Mouse (Mus musculus): ENCODE measurements around the gene Trmt10c. TPM values are rescaled to one million over a fixed set of nuclear protein-coding genes. Genes with fewer than 3 reads are reported as not detected.

The Trmt10c gene
- polyA plus RNA-seq, 1 experiment from 2014 or later, result 28.6 TPM

- H3K4me1 ChIP-seq, result peaks cover 7% of the 10 kb centered on the region; the same call in 1 of the 2 replicates
- H3K27ac ChIP-seq, result no peak overlapping the region
- H3K27me3 ChIP-seq (replicated peaks), result no peaks in the 10 kb centered on the region
- peak overlapping the region; percentile 86 for H3K4me3 ChIP-seq
- ATAC-seq (ENCODE audit: low FRiP score, low read depth), result no peak
- H3K9me3 ChIP-seq, result no peaks in the 10 kb centered on the region
- H3K4me2 ChIP-seq (replicated peaks), result peak overlapping the region; percentile 55
- 71% methylated on average over 6 of the region's 6 CpGs for WGBS
- peaks cover 17% of the 10 kb centered on the region for H3K36me3 ChIP-seq
- peak overlapping the region; percentile 78; the same call in 1 of the 2 replicates for H3K9ac ChIP-seq
These were observed 1.1 kb downstream of the Trmt10c start for GRCm38 (mm10) chr16:56036501-56036900.

GRCm38 (mm10) chr16:56034566-56034965 is 3.1 kb downstream of the Trmt10c start:
- H3K4me2 ChIP-seq (replicated peaks), result no peak overlapping the region
- H3K4me1 ChIP-seq, result peaks cover 15% of the 10 kb centered on the region; the same call in 1 of the 2 replicates
- no peak overlapping the region for H3K4me3 ChIP-seq
- H3K9ac ChIP-seq, result no peak overlapping the region
- ATAC-seq (ENCODE audit: low FRiP score, low read depth), result no peak
- no peak overlapping the region for H3K27ac ChIP-seq
- H3K36me3 ChIP-seq, result peaks cover 17% of the 10 kb centered on the region
- 97% methylated on average over 6 of the region's 6 CpGs for WGBS
- H3K9me3 ChIP-seq, result no peaks in the 10 kb centered on the region
- no peaks in the 10 kb centered on the region for H3K27me3 ChIP-seq (replicated peaks)

- H3K9me3 ChIP-seq, result no peaks in the 10 kb centered on the region
- peak within 1 kb of the TSS; percentile 83 for H3K27ac ChIP-seq
- no peaks in the 10 kb centered on the region for H3K27me3 ChIP-seq (replicated peaks)
- H3K4me1 ChIP-seq, result peaks cover 17% of the 10 kb centered on the region
- WGBS, result under 1% methylated on average over 39 of the region's 39 CpGs
- peaks cover 20% of the 10 kb centered on the region for H3K36me3 ChIP-seq
- H3K4me3 ChIP-seq, result peak within 1 kb of the TSS; percentile 80
- peak within 1 kb of the TSS; percentile 66 for H3K4me2 ChIP-seq (replicated peaks)
- peak; percentile 99 for ATAC-seq (ENCODE audit: low FRiP score, low read depth)
- peak within 1 kb of the TSS; percentile 95 for H3K9ac ChIP-seq
These were observed 7.9 kb downstream of the Trmt10c start, which contains the start of gene Pcnp for GRCm38 (mm10) chr16:56029661-56030082. Gene Pcnp, minus strand, starts transcription at chr16:56029739.

GRCm38 (mm10) chr16:56028722-56029551 is 8.7 kb downstream of the Trmt10c start:
- H3K9me3 ChIP-seq, result no peaks in the 10 kb centered on the region
- under 1% methylated on average over 62 of the region's 62 CpGs for WGBS
- H3K4me1 ChIP-seq, result peaks cover 17% of the 10 kb centered on the region
- peak overlapping the region; percentile 83 for H3K27ac ChIP-seq
- peak overlapping the region; percentile 80 for H3K4me3 ChIP-seq
- peaks cover 15% of the 10 kb centered on the region for H3K36me3 ChIP-seq
- H3K4me2 ChIP-seq (replicated peaks), result peak overlapping the region; percentile 66
- peak; percentile 90 for ATAC-seq (ENCODE audit: low FRiP score, low read depth)
- H3K9ac ChIP-seq, result peak overlapping the region; percentile 95
- H3K27me3 ChIP-seq (replicated peaks), result no peaks in the 10 kb centered on the region

- no peaks in the 10 kb centered on the region for H3K9me3 ChIP-seq
- H3K27me3 ChIP-seq (replicated peaks), result no peaks in the 10 kb centered on the region
- peak overlapping the region; percentile 95 for H3K9ac ChIP-seq
- 53% methylated on average over 12 of the region's 12 CpGs for WGBS
- peaks cover 11% of the 10 kb centered on the region for H3K36me3 ChIP-seq
- peaks cover 17% of the 10 kb centered on the region for H3K4me1 ChIP-seq
- ATAC-seq (ENCODE audit: low FRiP score, low read depth), result no peak
- H3K27ac ChIP-seq, result no peak overlapping the region
- peak overlapping the region; percentile 66 for H3K4me2 ChIP-seq (replicated peaks)
- H3K4me3 ChIP-seq, result peak overlapping the region; percentile 80
These were observed 9.6 kb downstream of the Trmt10c start for GRCm38 (mm10) chr16:56027854-56028629.

GRCm38 (mm10) chr16:56019660-56020059 is 18.0 kb downstream of the Trmt10c start:
- H3K9me3 ChIP-seq, result no peaks in the 10 kb centered on the region
- peaks cover 42% of the 10 kb centered on the region for H3K36me3 ChIP-seq
- H3K4me2 ChIP-seq (replicated peaks), result no peak overlapping the region
- no peak overlapping the region for H3K9ac ChIP-seq
- no peak for ATAC-seq (ENCODE audit: low FRiP score, low read depth)
- H3K27ac ChIP-seq, result no peak overlapping the region
- no peaks in the 10 kb centered on the region for H3K27me3 ChIP-seq (replicated peaks)
- H3K4me1 ChIP-seq, result no peaks in the 10 kb centered on the region
- no peak overlapping the region for H3K4me3 ChIP-seq
- 92% methylated on average over 7 of the region's 7 CpGs for WGBS

GRCm38 (mm10) chr16:56014076-56014475 is 23.5 kb downstream of the Trmt10c start:
- WGBS, result 89% methylated on average over 7 of the region's 7 CpGs

GRCm38 (mm10) chr16:56012789-56013743 is 24.6 kb downstream of the Trmt10c start:
- Histone ChIP-seq H3K27ac (no peak overlapping the region), H3K4me1 (no peaks in the 10 kb centered on the region), H3K9me3 (no peaks in the 10 kb centered on the region), H3K27me3 (replicated peaks) (no peaks in the 10 kb centered on the region), H3K36me3 (peaks cover 25% of the 10 kb centered on the region), H3K9ac (no peak overlapping the region), H3K4me3 (no peak overlapping the region), H3K4me2 (replicated peaks) (no peak overlapping the region)
- ATAC-seq (ENCODE audit: low FRiP score, low read depth), result no peak
- 91% methylated on average over 10 of the region's 10 CpGs for WGBS

More at GRCm38 (mm10) chr16:56014076-56014475, 23.5 kb downstream of the Trmt10c start:
- Histone ChIP-seq H3K27me3 (replicated peaks) (no peaks in the 10 kb centered on the region), H3K4me1 (no peaks in the 10 kb centered on the region), H3K9ac (no peak overlapping the region), H3K4me2 (replicated peaks) (no peak overlapping the region), H3K9me3 (no peaks in the 10 kb centered on the region), H3K4me3 (no peak overlapping the region), H3K27ac (no peak overlapping the region), H3K36me3 (peaks cover 34% of the 10 kb centered on the region)
- no peak for ATAC-seq (ENCODE audit: low FRiP score, low read depth)

GRCm38 (mm10) chr16:56008862-56009261 is 28.8 kb downstream of the Trmt10c start:
- Histone ChIP-seq H3K36me3 (peaks cover 35% of the 10 kb centered on the region), H3K9me3 (no peaks in the 10 kb centered on the region), H3K9ac (no peak overlapping the region), H3K4me2 (replicated peaks) (no peak overlapping the region), H3K27me3 (replicated peaks) (no peaks in the 10 kb centered on the region), H3K27ac (no peak overlapping the region), H3K4me1 (no peaks in the 10 kb centered on the region), H3K4me3 (no peak overlapping the region)
- 91% methylated on average over 1 of the region's 1 CpGs for WGBS
- no peak for ATAC-seq (ENCODE audit: low FRiP score, low read depth)

- Histone ChIP-seq H3K36me3 (peaks cover 47% of the 10 kb centered on the region), H3K4me2 (replicated peaks) (no peak overlapping the region), H3K27me3 (replicated peaks) (no peaks in the 10 kb centered on the region), H3K9me3 (no peaks in the 10 kb centered on the region), H3K4me1 (no peaks in the 10 kb centered on the region), H3K4me3 (no peak overlapping the region), H3K9ac (no peak overlapping the region), H3K27ac (no peak overlapping the region)
- 95% methylated on average over 11 of the region's 11 CpGs for WGBS
- no peak for ATAC-seq (ENCODE audit: low FRiP score, low read depth)
These were observed 30.8 kb downstream of the Trmt10c start for GRCm38 (mm10) chr16:56006798-56007197.

GRCm38 (mm10) chr16:55994235-55994634 is 43.4 kb downstream of the Trmt10c start:
- peaks cover 42% of the 10 kb centered on the region for H3K36me3 ChIP-seq
- no peak overlapping the region for H3K27ac ChIP-seq
- H3K27me3 ChIP-seq (replicated peaks), result no peaks in the 10 kb centered on the region
- H3K4me3 ChIP-seq, result no peak overlapping the region
- no peak overlapping the region for H3K4me2 ChIP-seq (replicated peaks)
- ATAC-seq (ENCODE audit: low FRiP score, low read depth), result no peak
- no peak overlapping the region for H3K9ac ChIP-seq
- WGBS, result 96% methylated on average over 2 of the region's 2 CpGs
- no peaks in the 10 kb centered on the region for H3K9me3 ChIP-seq
- no peaks in the 10 kb centered on the region for H3K4me1 ChIP-seq

Data from neural tube, embryonic 12.5 days (tissue).